ENCODE assay signal across 8 mouse cellular contexts in genomic region chr11:98927438-98928076, GRCm38 (mm10). TPM values are rescaled to one million over a fixed set of nuclear protein-coding genes. Genes with fewer than 3 reads are reported as not detected.
DNase-seq lines count a peak whose midpoint lies in the region; ATAC-seq and TF ChIP-seq lines count a peak whose summit lies in the region.

Gene Rara, plus strand, starts transcription at chr11:98927818.

- TF ChIP-seq POLR2A in lung, adult 2 months (IDR thresholded peaks at IDR 0.05; ENCODE audit: borderline replicate concordance, extremely low read depth, low read depth, low read length): no peak

- H3K27me3 ChIP-seq in forebrain, embryonic 16.5 days (replicated peaks; ENCODE audit: control insufficient read depth, insufficient read depth, low read length): no peaks in the 10 kb centered on the region; the same call in 1 of the 2 replicates
- H3K27me3 ChIP-seq in intestine, postnatal 0 days (replicated peaks; ENCODE audit: control insufficient read depth, insufficient read depth, low read length): no peaks in the 10 kb centered on the region

- peak within 1 kb of the TSS; percentile 31 for H3K4me3 ChIP-seq in lung, adult 2 months (replicated peaks; ENCODE audit: extremely low read depth, low read depth, low read length)
- peak within 1 kb of the TSS; percentile 69 for H3K4me3 ChIP-seq in forebrain, embryonic 16.5 days (replicated peaks; ENCODE audit: low read length)
- H3K4me3 ChIP-seq in intestine, postnatal 0 days (ENCODE audit: low read depth, low read length): peak within 1 kb of the TSS; percentile 51
- no peak within 1 kb of the TSS for H3K4me3 ChIP-seq in macrophage (ENCODE audit: inconsistent target)

- TF ChIP-seq CTCF in lung, adult 2 months (IDR thresholded peaks at IDR 0.05; ENCODE audit: insufficient read depth, low read length): no peak
- 0 out of 2 replicates have a peak, but pooled peaks have one; percentile 10 for TF ChIP-seq CTCF in intestine, postnatal 0 days (IDR thresholded peaks at IDR 0.05; ENCODE audit: low read depth)

- peaks cover 55% of the 10 kb centered on the region for H3K4me1 ChIP-seq in lung, adult 2 months (ENCODE audit: control insufficient read depth, insufficient read depth, low read length)
- H3K4me1 ChIP-seq in forebrain, embryonic 16.5 days (replicated peaks; ENCODE audit: control insufficient read depth, insufficient read depth, low read length): peaks cover 80% of the 10 kb centered on the region
- peaks cover 41% of the 10 kb centered on the region for H3K4me1 ChIP-seq in intestine, postnatal 0 days (replicated peaks; ENCODE audit: control insufficient read depth, insufficient read depth, low read length)

- H3K4me2 ChIP-seq in forebrain, embryonic 16.5 days (ENCODE audit: low read length): peak within 1 kb of the TSS; percentile 74
- peak within 1 kb of the TSS; percentile 83 for H3K4me2 ChIP-seq in intestine, postnatal 0 days (replicated peaks; ENCODE audit: low read depth)

- WGBS in lung, adult 2 months: 44% methylated on average over 21 of the region's 21 CpGs
- WGBS in forebrain, embryonic 16.5 days: 10% methylated on average over 20 of the region's 21 CpGs
- 8% methylated on average over 21 of the region's 21 CpGs for WGBS in intestine, postnatal 0 days
- WGBS in macrophage (ENCODE audit: missing documents): 35% methylated on average over 21 of the region's 21 CpGs

- H3K9ac ChIP-seq in forebrain, embryonic 16.5 days (replicated peaks; ENCODE audit: low read depth, low read length): peak within 1 kb of the TSS; percentile 75
- peak within 1 kb of the TSS; percentile 50 for H3K9ac ChIP-seq in intestine, postnatal 0 days (ENCODE audit: low read depth, low read length)

- peak; percentile 51; the same call in 1 of the 2 replicates for ATAC-seq in forebrain, embryonic 16.5 days
- no peak for ATAC-seq in intestine, postnatal 0 days

- no peak for DNase-seq in lung, adult 2 months
- DNase-seq in lung, postnatal 25 days (ENCODE audit: low spot score): no peak
- DNase-seq in adrenal gland, postnatal 4 days (ENCODE audit: low spot score in 2 of 2): no peak
- peak; percentile 53 for DNase-seq in testis, postnatal 10 days (ENCODE audit: low spot score)
- no peak for DNase-seq in spleen, adult 18-20 months

- no peaks in the 10 kb centered on the region for H3K79me2 ChIP-seq in macrophage (ENCODE audit: inconsistent target)

- H3K9me3 ChIP-seq in forebrain, embryonic 16.5 days (ENCODE audit: control insufficient read depth, low read length): no peaks in the 10 kb centered on the region
- no peaks in the 10 kb centered on the region for H3K9me3 ChIP-seq in intestine, postnatal 0 days (ENCODE audit: control insufficient read depth)

- H3K36me3 ChIP-seq in forebrain, embryonic 16.5 days (ENCODE audit: control insufficient read depth, insufficient read depth): no peaks in the 10 kb centered on the region
- no peaks in the 10 kb centered on the region for H3K36me3 ChIP-seq in intestine, postnatal 0 days (ENCODE audit: control insufficient read depth, insufficient read depth)
- no peaks in the 10 kb centered on the region for H3K36me3 ChIP-seq in macrophage (ENCODE audit: inconsistent target)

- no peak within 1 kb of the TSS for H3K27ac ChIP-seq in forebrain, embryonic 16.5 days (ENCODE audit: low read length)
- H3K27ac ChIP-seq in intestine, postnatal 0 days (ENCODE audit: low read depth, low read length): no peak within 1 kb of the TSS; the same call in 1 of the 2 replicates
- H3K27ac ChIP-seq in macrophage: no peak within 1 kb of the TSS

RNA-seq across cellular contexts. Expression of gene Rara, which starts in this region (rescaled TPM):
- polyA plus RNA-seq in lung, adult 2 months (2012; rRNA removed): 59.0 and 62.2 TPM in 2 replicates
- 10 to 100 TPM; 46.4 to 50.6 TPM for total RNA-seq in adrenal gland, postnatal 4 days (2021)
- polyA plus RNA-seq in forebrain, embryonic 16.5 days (2015; fragmentation: Nextera tagmentation; extraction: Ambion mirVana): 9.5 and 10.6 TPM in 2 replicates
- 22.2 and 22.4 TPM in 2 replicates for polyA plus RNA-seq in intestine, postnatal 0 days (2015; fragmentation: Nextera tagmentation; extraction: Ambion mirVana)
- total RNA-seq in macrophage (2018; cell fraction: chromatin; rRNA removed): 10 to 100 TPM in 20 of 26 experiments, 1 to 10 TPM in 6; 7.0 to 27.6 (median 17.2) TPM
- 10 to 100 TPM in 24 of 26 experiments, 1 to 10 TPM in 2; 7.8 to 33.7 (median 21.0) TPM for total RNA-seq in macrophage (2018; cell fraction: cytosol; rRNA removed)
- total RNA-seq in macrophage (2018; cell fraction: nucleus; rRNA removed): 10 to 100 TPM in 24 of 26 experiments, 1 to 10 TPM in 2; 6.3 to 35.2 (median 17.9) TPM
- 13.3 to 17.5 TPM (median 13.4 TPM) in 3 replicates for polyA plus RNA-seq in macrophage (2018)
